Mouse (Mus musculus): ENCODE results near the gene Homer3.

The Homer3 gene

DNA sequence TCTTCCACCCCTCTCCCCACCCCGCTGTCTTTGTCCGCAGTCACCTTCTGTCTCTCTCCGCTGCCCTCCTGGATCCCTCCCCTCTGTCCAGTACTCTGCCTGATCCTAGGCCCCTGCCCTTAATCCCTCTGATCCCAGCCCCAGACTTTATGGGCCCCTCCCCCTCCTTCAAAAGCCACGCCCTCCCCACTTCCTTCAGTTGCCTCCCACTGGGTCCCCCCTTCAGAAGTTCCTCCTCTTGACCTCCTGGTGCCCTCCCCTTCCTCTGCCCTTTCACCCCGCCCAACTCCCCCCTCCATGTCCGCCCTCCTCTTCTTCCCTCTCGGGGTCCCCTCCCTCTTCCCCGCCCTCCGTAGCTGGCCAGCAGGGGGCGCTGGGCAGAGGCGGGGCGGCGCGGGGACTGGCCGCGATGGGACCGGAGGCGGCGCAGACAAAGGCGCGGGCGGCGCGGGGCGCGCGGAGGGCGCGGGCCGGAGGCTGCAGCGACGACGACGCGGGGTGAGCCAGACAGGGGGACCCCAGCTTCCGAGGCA, at the start of gene Homer3:
TSS of gene Homer3 (plus strand) at position 225 of the 533 bp plus-strand sequence.
- peak; percentile 65 to 81 for DNase-seq

DNA sequence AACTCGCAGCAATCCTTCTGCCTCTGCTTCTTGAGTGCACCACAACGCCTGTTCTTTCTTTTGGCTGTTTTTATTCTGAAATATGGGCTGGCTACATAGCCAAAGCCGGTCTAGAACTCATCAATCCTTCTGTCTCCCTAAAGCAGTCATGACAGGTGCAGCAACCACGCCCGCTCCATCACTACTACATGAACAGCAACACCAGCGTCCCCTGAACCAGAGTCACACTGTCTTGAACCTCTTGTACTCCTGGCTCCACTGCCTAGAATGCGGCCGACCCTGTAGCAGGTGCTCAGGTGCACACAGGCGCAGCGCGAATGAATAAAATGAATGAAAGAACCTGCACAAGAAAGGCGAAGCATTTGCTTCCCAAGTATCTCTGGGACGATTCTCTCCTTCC, 49.0 kb upstream of the Homer3 start:
- DNase-seq = no peak

DNA sequence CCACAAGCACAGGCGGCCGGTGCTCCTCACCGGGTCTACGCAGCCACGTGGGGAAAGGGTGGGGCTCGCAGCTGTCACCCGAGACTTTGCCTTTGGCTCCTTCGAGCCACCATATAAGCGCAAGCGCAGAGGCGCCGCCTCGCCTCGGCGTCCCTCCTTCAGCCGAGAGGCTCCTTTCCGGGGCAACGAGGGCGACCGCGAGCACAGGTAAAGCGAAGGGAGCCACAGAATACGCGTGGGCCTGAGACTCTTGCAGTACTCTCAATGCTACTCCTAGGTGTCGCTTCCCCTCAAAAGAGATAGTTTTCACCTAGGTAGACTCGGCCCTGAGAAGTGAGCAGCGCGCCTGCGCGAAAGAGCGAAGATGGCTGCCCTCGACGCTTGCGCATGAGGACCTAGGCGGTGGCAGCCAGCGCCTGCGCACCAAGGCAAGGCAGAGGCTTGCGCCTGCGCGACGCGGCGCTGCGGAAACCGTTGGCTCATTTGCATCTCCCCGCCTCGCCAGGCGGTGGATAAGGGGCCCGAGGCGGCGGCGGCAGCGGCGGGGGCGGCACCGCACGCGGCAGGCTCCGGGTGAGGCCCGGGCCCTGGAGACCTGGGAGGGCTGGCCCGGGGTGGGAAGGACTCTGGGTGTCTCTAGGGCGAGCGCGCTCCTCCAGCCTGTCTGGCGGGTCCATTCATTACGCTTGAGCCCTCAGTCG, 48.4 kb upstream of the Homer3 start, which contains the start of the genes Sugp2 and Armc6:
TSS of gene Sugp2 (plus strand) at position 147 of the 701 bp plus-strand sequence.
TSS of gene Armc6 (minus strand) at position 387 of the 701 bp plus-strand sequence.
- peak; percentile 97 to 98 for DNase-seq

DNA sequence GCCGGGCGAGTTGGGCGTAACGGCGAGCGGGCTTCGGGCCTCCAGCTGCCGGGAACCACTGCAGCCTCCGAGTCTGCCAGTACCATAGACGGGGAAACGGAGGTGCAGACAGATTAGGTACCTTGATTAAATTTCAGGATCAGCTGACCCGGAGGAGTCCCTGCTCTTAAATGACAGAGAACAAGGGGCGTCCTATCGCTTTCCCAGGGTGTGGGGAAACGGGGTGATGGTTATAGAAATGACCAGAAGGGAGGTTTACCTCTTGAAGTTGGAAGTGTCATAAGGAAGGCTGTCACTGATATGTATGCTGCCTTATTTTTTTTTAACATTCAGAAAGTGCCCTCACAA, 47.9 kb upstream of the Homer3 start:
- no peak for DNase-seq

DNA sequence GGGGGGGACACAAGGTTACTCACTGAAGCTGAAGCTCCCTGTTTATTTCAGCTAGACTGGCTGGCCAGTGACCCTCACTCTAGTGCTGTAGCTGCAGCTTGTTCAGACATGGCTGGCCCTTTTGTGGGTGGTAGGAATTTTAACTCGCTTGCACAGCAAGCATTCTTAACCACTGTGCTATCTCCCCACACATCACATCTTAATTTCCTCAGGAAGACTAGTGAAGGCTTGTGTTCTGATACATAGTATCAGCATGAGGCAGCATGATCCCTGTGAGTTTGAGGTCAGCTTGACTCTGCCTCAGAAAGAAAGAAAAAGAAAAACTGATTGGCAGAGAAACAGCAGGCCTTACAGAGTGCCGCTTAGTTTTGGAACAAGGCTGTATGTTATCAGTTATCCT, 44.8 kb upstream of the Homer3 start:
- no peak for DNase-seq

DNA sequence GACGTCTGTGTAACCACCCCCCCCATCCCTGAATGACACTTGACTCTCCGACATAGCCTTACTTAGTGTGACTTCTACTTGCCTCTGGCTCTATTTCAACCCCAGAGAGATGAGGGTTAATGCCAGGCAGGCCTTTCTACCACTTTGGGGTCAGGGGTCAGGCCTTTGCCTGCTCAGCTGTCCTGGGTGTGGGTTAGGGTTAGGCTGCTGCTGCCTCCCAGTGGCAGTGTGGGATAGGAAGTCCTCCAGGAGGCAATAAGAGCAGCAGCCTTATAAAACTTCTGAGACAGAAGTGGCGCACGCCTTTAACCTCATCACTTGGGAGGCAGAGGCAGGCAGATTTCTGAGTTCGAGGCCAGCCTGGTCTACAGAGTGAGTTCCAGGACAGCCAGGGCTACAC, 42.0 kb upstream of the Homer3 start:
- DNase-seq = no peak

DNA sequence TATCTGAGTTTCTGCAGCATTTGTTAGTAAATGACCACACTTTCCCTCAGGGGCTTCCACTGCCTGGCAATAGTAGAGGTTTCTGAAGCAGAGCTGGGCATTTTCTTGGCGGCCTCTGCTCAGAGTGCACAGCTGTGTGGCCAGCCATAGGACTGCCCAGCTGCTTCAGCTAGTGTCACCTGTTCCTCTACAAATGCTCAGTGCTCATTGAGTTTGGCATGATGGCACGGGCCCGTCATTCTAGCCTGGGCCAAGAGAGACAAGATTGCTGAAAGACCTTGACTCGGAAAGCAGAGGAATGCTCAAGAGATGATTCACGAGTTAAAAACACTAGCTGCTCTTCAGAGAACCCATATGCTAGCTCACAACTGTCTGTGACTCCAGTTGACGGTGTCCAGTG, 36.0 kb upstream of the Homer3 start:
- no peak for DNase-seq

DNA sequence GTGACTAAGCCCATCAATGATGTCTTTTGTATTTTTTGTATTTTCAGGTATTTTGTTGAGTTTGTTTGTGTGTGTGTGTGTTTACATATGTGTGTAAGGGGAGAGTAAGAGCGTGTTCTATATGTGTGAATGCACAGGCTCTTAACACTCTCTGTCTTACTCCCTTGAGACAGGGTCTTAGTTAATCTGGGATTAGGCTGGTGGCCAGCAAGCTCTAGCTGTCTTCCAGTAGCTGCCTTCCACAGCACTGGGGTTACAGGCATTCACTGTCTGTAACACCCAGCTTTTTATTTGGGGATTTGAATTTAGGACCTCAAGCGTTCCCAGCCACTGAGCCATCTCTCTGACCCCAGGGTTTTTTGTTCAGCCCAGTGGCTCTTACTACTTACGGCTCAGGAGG, 34.8 kb upstream of the Homer3 start:
- DNase-seq = no peak

DNA sequence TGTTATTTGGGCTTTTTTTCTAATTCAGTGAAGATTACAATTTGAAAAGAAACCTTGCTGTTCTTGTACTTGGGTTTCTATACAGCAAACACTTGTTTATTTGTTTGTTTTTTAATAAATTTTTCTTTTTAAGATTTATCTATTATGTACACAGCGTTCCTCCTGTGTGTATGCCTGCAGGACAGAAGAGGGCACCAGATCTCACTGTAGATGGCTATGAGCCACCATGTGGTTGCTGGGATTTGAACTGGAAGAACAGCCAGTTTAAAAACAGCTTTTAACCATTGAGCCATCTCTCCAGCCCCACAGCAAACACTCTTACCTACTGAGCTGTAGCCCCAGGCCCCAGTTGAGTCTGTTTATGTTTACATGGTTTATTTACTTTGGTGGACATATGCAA, 28.0 kb upstream of the Homer3 start:
- no peak for DNase-seq

DNA sequence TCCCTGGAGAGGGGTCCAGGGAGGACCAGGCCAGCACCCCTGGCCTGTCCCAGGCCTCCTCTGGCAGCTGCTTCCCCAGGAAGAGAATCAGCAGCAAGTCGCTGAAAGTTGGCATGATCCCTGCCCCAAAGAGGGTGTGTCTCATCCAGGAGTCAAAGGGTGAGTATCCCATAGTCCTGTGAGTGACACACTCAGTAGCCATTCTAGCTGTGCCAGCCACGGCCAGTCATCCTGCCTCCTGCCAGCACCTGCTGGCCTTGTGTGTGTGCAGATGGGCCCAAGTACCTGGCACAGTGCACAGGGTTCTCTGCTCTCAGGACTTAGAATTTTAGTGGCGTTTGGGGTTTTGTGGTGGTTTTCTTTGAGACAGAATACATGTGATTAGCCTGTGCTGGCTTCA, 25.2 kb upstream of the Homer3 start:
- peak; percentile 61 to 75 for DNase-seq

DNA sequence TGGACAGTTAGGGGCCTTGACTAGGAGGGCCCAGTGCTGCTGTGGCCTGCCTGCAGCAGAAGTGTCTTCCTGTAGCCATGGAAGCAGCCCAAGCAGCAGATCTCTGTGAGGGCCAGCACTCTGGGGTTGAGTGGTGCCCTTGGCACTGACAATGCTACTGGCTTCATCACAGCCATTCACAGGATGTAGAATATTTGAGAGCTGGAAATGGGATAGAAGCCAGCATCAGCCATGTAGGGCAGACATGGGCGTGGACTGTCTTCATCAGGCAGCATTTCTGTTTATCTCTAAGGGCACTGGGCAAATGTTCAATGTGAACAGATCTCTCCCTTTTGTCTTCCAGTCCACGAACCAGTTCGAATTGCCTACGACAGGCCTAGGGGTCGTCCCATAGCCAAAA, 24.0 kb upstream of the Homer3 start:
- DNase-seq = no peak

DNA sequence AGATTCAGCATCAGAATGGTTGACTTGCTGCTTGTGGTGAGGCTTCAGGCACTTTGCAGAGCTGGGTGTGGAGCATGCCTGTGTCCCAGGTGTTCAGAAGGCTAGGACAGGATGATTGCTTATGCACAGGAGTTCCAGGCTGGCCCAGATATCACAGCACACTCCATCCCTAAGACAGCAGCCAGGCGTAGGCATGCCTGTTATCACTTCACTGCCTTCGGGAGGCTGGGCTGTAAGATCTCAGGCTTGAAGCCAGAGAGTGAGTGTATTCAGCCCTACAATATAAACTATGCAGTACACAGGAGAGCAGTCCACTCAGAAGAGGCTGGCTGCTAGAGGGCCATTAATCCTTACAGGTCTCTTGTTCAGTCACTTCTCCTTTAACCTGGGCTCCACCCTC, 23.6 kb upstream of the Homer3 start:
- DNase-seq = no peak

DNA sequence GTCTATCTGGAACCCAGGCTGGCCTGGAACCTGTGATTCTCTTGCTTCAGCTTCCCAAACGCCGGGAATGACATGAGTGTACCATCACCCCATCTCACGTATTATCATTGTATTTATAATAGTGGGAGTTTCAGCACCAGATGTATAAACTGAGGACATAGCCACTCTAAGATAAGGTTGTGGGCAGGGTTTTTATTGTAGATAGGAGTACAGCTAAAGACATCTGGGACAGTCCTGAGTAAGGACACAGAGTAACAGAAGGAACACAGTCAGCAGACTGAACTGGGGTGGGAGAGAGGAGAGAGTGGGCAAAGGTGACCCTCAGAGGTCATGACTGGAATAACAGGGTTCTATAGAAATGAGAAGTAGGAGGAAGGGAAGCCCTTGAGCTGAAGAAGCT, 15.0 kb upstream of the Homer3 start:
- no peak for DNase-seq

DNA sequence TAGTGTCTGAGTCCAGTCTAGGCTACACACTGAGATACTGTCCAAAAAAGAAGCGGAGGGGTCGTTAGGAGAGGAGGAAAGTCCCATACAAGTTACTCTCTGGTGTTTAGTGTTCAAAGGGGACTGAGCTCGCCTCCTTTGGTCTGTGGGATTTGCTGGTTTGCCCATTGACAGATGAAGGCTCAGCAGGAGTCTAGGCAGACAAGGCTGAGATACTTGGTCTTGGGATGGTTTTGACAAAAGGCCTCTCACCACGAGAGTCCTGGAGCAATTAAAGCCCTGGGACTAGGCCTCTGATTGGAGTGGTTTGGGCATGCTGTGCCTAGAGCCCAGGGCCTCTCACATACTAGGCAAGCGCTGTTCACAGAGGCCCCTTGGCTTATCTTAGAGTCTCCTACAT, 14.3 kb upstream of the Homer3 start:
- DNase-seq = peak; percentile 47 to 55

DNA sequence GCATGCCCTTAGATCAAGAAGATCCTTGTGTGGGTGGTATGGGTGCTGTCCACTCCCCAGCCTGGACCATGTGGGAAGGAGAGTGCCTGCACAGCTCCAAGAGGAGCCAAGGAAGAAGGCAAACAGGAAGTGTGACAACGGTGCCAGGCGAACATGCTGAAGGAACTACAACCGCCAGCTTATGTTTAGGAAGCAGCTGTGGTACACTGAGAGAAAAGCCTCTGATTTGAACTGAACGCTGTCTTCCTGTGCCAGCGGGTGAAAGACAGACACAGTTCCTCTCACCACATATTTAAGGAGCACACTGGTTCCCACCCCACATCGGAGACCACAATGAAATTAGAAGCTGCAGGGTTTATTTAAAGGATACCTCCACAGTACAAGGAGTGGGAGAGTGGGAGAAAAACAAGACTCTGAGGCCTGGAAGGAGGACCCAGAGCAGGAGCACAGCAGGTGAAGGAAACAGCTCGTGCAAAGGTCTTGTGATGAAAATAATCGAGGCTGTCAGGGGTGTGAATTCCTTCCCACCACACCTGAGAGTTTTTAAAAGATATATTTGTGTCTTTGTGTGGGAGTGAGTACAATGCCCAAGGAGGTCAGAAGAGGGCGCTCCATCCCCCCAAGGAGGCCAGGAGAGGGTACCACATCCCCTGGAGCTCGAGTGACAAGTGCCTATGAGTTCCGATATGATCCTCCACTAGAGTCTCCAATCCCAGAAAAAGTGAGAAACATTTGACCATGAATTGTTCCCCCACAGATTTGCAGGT, 13.6 kb upstream of the Homer3 start:
- no peak for DNase-seq

DNA sequence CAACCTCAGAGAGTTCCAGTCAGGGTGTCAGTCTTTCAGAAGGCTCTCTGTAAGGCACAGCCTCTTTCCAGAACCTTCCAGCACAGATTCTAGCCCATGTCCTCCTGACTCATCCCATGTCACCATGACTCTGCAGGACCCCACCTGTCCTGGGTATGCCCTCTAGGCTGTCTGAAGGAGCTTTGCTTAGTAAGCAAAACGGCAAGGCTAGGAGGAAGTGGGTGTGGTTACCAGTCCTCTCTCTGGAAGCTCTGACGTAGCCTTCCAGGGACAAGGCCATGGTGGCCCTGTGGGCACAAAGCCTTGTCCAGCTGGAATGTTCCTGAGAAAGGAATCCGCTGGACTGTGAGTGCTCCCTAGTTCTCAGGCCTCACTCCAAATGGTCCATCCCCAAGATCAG, 9.7 kb upstream of the Homer3 start:
- DNase-seq = no peak

DNA sequence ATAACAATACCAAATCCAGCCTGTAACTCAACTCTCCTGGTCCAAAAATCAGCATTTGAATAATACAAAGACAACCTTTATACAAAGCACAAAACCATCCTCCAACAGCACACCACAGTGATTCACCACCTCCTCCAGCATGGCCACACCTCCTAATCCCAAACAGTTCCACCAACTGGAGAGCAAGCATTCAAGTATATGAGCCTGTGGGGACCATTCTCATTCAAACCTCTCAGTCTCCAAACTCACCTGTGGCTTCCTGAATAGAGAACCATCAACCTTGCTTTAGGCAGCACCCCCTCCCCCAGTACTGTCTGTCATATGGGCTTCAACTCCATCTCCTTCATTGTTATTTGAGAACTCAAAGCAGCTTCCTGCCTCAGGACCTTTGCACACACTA, 8.3 kb upstream of the Homer3 start:
- DNase-seq = no peak

DNA sequence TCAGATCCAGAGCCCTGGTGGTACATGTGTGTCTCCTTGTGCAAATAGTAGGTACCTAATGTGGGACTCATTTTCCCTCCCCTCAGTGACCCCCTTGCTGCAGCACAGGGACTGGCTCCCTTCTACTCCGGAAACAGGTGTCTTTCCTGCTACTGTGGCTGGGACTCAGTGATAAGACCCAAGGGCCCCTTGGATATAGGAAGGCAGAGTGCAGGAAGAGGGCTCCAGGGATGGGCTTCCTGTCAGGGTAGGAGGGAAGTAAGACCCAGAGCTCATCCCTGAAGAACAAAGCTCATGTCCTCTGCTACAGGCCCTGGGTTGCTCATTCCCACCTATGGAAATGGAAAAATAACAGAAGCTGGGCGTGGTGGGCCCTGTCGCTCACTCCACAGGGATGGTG, 6.2 kb upstream of the Homer3 start:
- no peak for DNase-seq

DNA sequence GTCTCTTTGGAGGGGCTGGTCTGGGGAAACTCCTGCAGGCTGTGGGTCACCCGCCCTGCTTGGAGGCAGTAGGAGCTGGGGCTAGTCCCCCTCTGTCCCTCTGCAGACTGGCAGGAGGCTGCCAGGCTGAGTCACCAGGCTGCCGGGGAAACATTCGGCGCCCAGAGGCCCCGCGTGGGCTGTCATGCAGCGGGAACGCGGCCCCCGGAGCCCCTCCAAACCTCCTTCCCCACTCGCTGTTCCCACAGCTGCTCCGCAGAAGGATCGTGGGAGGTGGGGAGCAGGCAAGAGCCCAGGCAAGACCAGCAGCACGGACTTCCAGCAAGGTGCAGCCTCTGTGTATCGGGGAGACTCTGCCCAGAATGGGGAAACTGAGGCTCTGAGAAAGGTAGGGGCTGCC, 4.5 kb upstream of the Homer3 start:
- DNase-seq = no peak

DNA sequence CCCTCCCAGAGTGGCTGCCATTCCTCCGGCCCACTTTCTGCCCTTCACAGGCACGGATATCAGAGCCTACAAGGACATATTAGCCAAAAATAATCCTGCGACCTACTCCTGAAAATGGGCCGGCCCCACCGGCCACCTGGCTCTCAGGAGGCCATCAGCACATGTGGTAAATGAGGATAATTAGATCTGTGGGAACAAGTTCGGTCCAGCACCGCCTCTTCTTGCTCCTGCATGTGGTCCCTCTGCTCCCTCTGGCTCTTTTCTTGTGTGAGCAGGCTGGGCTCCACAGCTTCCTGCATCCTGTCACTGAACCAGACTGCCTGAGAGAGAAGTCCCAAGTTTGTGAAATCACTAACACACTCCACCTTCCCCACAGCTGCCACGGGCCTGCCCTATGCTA, 3.4 kb upstream of the Homer3 start:
- no peak for DNase-seq

DNA sequence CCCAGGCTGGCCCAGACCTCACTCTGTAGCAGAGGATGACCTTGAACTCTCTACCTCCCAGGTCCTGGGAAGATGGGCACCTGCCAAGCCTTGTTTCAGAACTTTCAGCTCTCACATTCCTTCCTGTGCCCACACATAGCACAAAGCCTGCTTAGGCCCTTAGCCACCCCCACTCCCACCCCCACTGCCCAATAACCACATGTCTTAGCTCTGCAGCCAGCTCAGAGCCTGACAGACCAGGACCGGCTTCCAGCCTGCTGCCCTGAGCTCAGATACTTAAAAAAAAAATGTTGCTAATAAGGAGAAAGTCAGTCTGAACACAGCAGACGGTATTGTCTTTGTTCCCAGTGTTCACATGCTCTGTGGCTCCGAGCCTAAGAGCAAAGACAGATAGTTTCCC, 1.6 kb upstream of the Homer3 start:
- DNase-seq = no peak

DNA sequence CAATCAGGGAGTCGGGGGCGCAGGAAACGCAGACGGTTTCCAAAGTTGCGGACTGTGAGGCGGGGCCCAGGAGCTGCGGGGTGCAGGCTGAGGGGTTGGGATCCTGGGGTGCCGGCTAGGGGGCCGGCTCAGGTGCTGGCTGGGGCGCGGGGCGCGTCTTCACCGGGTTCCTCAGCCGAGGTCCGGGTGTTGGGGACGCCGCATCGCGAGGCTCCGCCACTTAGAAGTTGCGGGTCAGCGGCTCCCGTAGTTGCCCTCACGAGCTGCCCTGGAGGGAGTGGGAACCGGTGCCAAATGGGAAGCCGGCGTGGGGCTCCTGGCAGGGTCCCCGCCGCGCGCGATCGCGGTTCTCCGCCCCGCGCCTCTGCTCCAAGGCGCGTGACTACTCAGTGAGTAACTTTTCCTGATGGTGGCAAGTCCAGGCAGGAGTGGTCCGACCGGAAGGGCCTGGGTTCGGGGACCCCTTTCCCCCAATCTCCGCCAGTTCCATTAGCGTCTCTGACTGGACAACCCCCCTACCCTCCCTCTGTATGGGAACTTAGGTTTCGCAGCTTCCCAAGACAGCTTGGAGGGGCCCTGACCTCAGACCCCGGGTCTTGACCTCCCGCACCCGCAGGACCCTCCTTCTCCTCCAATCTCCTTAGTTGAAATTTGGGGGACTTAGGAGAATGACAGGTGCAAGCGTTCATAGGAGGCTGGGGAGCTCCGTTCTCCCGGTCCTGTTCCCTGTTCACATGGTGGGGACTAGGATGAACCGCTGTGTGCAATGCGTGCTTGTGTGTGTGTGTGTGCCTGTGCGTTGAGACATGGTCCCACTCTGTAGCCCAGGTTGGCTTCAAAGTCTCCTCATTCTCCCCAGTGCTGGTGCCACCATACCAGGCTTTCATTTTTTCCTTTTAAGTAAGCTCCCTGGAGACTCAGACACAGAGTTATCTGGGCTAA, 780 bp downstream of the Homer3 start:
- peak in 1 of 2 experiments; percentile 40 for DNase-seq

DNA sequence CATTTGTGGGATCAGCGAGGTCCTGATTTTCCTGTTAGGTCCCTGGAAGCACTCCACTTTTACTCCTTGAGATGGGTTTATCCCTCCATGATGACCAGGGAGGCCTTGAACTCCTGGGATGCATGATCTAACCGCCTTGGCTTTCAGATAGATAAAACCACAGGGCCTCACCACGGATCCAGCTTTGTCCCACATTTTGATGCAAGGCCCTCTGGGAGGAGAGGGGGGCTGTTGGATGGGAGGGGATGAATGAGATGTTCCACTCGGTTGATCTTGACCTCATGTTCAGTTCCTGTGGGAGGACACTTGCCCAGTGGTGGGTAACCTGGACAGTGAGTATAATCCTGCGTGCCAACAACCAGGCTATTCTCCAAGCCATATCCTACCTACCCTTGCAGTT, 1.8 kb downstream of the Homer3 start:
- DNase-seq = no peak

Measured in cerebellum, postnatal 25 days (tissue).